Mouse (Mus musculus): ENCODE data around the gene Snx18. TPM values are rescaled to one million over a fixed set of nuclear protein-coding genes. Genes with fewer than 3 reads are reported as not detected.
A peak's percentile ranks its signal among the peaks of the same experiment; 100 is the strongest.

Gene Snx18
- polyA plus RNA-seq, 1 experiment from 2014 or later = 30.2 TPM

- H3K9ac ChIP-seq = no peak overlapping the region
- no peaks in the 10 kb centered on the region for H3K27me3 ChIP-seq (ENCODE audit: insufficient read depth, low read length)
- no peak overlapping the region for H3K4me3 ChIP-seq (ENCODE audit: low read depth, low read length)
- no peaks in the 10 kb centered on the region for H3K9me3 ChIP-seq (ENCODE audit: low read depth, low read length)
- no peak for TF ChIP-seq CTCF (IDR thresholded peaks at IDR 0.05; ENCODE audit: low read depth)
- H3K36me3 ChIP-seq (ENCODE audit: insufficient read depth) = no peaks in the 10 kb centered on the region
- WGBS = 49% methylated on average over 8 of the region's 8 CpGs
- DNase-seq (peak; percentile 30), ATAC-seq (ENCODE audit: insufficient read depth) (no peak)
- no peak overlapping the region for H3K4me2 ChIP-seq
- no peaks in the 10 kb centered on the region for H3K4me1 ChIP-seq (ENCODE audit: insufficient read depth)
- no peak overlapping the region for H3K27ac ChIP-seq (ENCODE audit: low read depth)
Observed at GRCm38 (mm10) chr13:113550866-113551565, 67.3 kb downstream of the Snx18 start.

GRCm38 (mm10) chr13:113549021-113549420 lies 69.3 kb downstream of the Snx18 start:
- Histone ChIP-seq H3K27ac (ENCODE audit: low read depth) (no peak overlapping the region), H3K27me3 (ENCODE audit: insufficient read depth, low read length) (no peaks in the 10 kb centered on the region), H3K9ac (no peak overlapping the region)

GRCm38 (mm10) chr13:113547807-113548426 lies 70.4 kb downstream of the Snx18 start:
- H3K4me2 ChIP-seq = no peak overlapping the region
- H3K9ac ChIP-seq = no peak overlapping the region
- no peak for TF ChIP-seq CTCF (IDR thresholded peaks at IDR 0.05; ENCODE audit: low read depth)
- 72% methylated on average over 8 of the region's 8 CpGs for WGBS
- H3K27me3 ChIP-seq (ENCODE audit: insufficient read depth, low read length) = no peaks in the 10 kb centered on the region
- H3K36me3 ChIP-seq (ENCODE audit: insufficient read depth) = no peaks in the 10 kb centered on the region
- ATAC-seq (ENCODE audit: insufficient read depth) (no peak), DNase-seq (no peak)
- H3K4me3 ChIP-seq (ENCODE audit: low read depth, low read length) = no peak overlapping the region
- no peak overlapping the region for H3K27ac ChIP-seq (ENCODE audit: low read depth)
- H3K4me1 ChIP-seq (ENCODE audit: insufficient read depth) = no peaks in the 10 kb centered on the region
- no peaks in the 10 kb centered on the region for H3K9me3 ChIP-seq (ENCODE audit: low read depth, low read length)

More at GRCm38 (mm10) chr13:113549021-113549420, 69.3 kb downstream of the Snx18 start:
- Histone ChIP-seq H3K4me3 (ENCODE audit: low read depth, low read length) (no peak overlapping the region), H3K9me3 (ENCODE audit: low read depth, low read length) (no peaks in the 10 kb centered on the region), H3K4me2 (no peak overlapping the region), H3K36me3 (ENCODE audit: insufficient read depth) (no peaks in the 10 kb centered on the region), H3K4me1 (ENCODE audit: insufficient read depth) (no peaks in the 10 kb centered on the region)
- WGBS = 84% methylated on average over 3 of the region's 3 CpGs
- no peak for DNase-seq
- TF ChIP-seq CTCF (IDR thresholded peaks at IDR 0.05; ENCODE audit: low read depth) = no peak
- ATAC-seq (ENCODE audit: insufficient read depth) = no peak

- no peak overlapping the region for H3K9ac ChIP-seq
- DNase-seq = no peak
- TF ChIP-seq CTCF (IDR thresholded peaks at IDR 0.05; ENCODE audit: low read depth) = no peak
- H3K36me3 ChIP-seq (ENCODE audit: insufficient read depth) = no peaks in the 10 kb centered on the region
- 90% methylated on average over 6 of the region's 6 CpGs for WGBS
- no peak overlapping the region for H3K27ac ChIP-seq (ENCODE audit: low read depth)
- no peak overlapping the region for H3K4me3 ChIP-seq (ENCODE audit: low read depth, low read length)
- H3K4me2 ChIP-seq = no peak overlapping the region
- no peaks in the 10 kb centered on the region for H3K9me3 ChIP-seq (ENCODE audit: low read depth, low read length)
- H3K4me1 ChIP-seq (ENCODE audit: insufficient read depth) = no peaks in the 10 kb centered on the region
- H3K27me3 ChIP-seq (ENCODE audit: insufficient read depth, low read length) = no peaks in the 10 kb centered on the region
- ATAC-seq (ENCODE audit: insufficient read depth) = no peak
Observed at GRCm38 (mm10) chr13:113542374-113542773, 76.0 kb downstream of the Snx18 start.

Other genes with a start within 250 kb of the Snx18 start
- 1.3 TPM in 1 of 2 replicates, not detected in the other for gene Hspb3, start 45.1 kb upstream of the Snx18 start, polyA plus RNA-seq (2014; fragmentation: Nextera tagmentation; extraction: Ambion mirVana)
- gene Arl15, start 175.9 kb upstream of the Snx18 start, polyA plus RNA-seq (2014; fragmentation: Nextera tagmentation; extraction: Ambion mirVana) = 8.6 and 11.8 TPM in 2 replicates